7 mouse cellular contexts compared by ENCODE assay signal in the genomic region with DNA sequence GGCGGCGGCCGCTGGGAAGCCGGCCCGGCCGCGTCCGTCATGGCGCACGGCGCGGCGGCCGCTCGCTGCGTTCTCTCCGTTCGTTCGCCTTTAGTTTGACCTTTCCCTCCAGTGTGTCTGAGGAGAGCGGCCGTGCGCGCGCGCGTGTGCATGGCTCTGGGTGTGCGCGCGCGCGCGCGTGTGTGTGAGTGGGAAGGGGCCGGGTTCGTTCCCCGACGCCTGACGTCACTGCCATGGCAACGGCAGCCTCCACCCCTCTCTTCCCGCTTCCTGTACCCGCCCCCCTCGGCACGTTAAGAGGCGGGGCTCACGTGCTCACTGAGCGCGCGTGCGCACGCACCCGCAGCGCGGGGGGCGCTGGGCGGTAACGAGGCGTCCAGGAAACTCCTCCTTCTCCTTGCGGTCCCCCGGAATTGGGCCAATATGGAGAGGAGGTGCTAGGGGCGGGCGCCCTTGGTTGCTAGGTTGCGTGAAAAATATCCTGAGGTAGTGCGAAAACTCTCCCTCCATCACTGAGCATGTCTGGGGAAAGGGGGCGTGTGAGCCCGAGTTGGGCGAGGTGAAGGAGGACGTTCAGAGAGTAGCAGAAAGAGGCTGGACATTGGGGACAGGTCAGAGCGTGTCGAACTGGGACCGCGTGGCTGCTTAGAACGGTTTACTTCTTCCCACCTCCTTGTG.
A peak's percentile ranks its signal among the peaks of the same experiment; 100 is the strongest.
DNase-seq lines count a peak whose midpoint lies in the region; ATAC-seq lines count a peak whose summit lies in the region.

No protein-coding gene starts in this region.

- H3K4me3 ChIP-seq in embryonic facial prominence, embryonic 11.5 days (ENCODE audit: low read depth, low read length) = peak overlapping the region; percentile 83
- H3K4me3 ChIP-seq in limb, embryonic 10.5 days = peak overlapping the region; percentile 85
- H3K4me3 ChIP-seq in midbrain, embryonic 13.5 days (replicated peaks) = peak overlapping the region; percentile 76

- peak; percentile 97 for ATAC-seq in embryonic facial prominence, embryonic 11.5 days (replicated peaks; ENCODE audit: insufficient number of reproducible peaks, low FRiP score, low TSS enrichment, low read depth)
- peak; percentile 84 for ATAC-seq in granulocyte monocyte progenitor cell, adult 5-6 weeks (replicated peaks; ENCODE audit: poor library complexity, severe bottlenecking)
- ATAC-seq in midbrain, embryonic 13.5 days = peak; percentile 98

- H3K27me3 ChIP-seq in embryonic facial prominence, embryonic 11.5 days (ENCODE audit: control insufficient read depth, insufficient read depth, low read length) = no peaks in the 10 kb centered on the region
- no peaks in the 10 kb centered on the region for H3K27me3 ChIP-seq in limb, embryonic 10.5 days (ENCODE audit: low read depth, poor library complexity, severe bottlenecking)
- H3K27me3 ChIP-seq in midbrain, embryonic 13.5 days = no peaks in the 10 kb centered on the region

- no peaks in the 10 kb centered on the region for H3K4me1 ChIP-seq in embryonic facial prominence, embryonic 11.5 days (ENCODE audit: control insufficient read depth, insufficient read depth, low read length)
- peaks cover 11% of the 10 kb centered on the region for H3K4me1 ChIP-seq in limb, embryonic 10.5 days
- H3K4me1 ChIP-seq in midbrain, embryonic 13.5 days (replicated peaks) = peaks cover 16% of the 10 kb centered on the region

- H3K9me3 ChIP-seq in embryonic facial prominence, embryonic 11.5 days (replicated peaks; ENCODE audit: control insufficient read depth, low read length) = no peaks in the 10 kb centered on the region
- no peaks in the 10 kb centered on the region for H3K9me3 ChIP-seq in limb, embryonic 10.5 days (replicated peaks)
- H3K9me3 ChIP-seq in midbrain, embryonic 13.5 days = no peaks in the 10 kb centered on the region

- H3K4me2 ChIP-seq in embryonic facial prominence, embryonic 11.5 days (ENCODE audit: low read depth, low read length) = peak overlapping the region; percentile 76
- H3K4me2 ChIP-seq in midbrain, embryonic 13.5 days (replicated peaks) = peak overlapping the region; percentile 87

- WGBS in embryonic facial prominence, embryonic 11.5 days = 0% methylated on average over 42 of the region's 72 CpGs
- WGBS in limb, embryonic 10.5 days = 3% methylated on average over 72 of the region's 72 CpGs
- WGBS in midbrain, embryonic 13.5 days = under 1% methylated on average over 53 of the region's 72 CpGs

- H3K36me3 ChIP-seq in embryonic facial prominence, embryonic 11.5 days (replicated peaks; ENCODE audit: control insufficient read depth, insufficient read depth, low read depth, low read length) = no peaks in the 10 kb centered on the region
- no peaks in the 10 kb centered on the region for H3K36me3 ChIP-seq in limb, embryonic 10.5 days
- no peaks in the 10 kb centered on the region for H3K36me3 ChIP-seq in midbrain, embryonic 13.5 days

- peak overlapping the region; percentile 76 for H3K27ac ChIP-seq in embryonic facial prominence, embryonic 11.5 days (replicated peaks; ENCODE audit: low read depth, low read length)
- peak overlapping the region; percentile 92 for H3K27ac ChIP-seq in limb, embryonic 10.5 days
- peak overlapping the region; percentile 94 for H3K27ac ChIP-seq in midbrain, embryonic 13.5 days

- DNase-seq in adrenal gland, postnatal 14 days = peak; percentile 100
- peak; percentile 98 for DNase-seq in embryonic facial prominence, embryonic 11.5 days (ENCODE audit: low spot score)
- peak; percentile 99 for DNase-seq in kidney, adult 11 months
- peak; percentile 99 for DNase-seq in limb, embryonic 10.5 days (ENCODE audit: low spot score)
- peak; percentile 94 for DNase-seq in spleen, adult 12 weeks (ENCODE audit: low spot score)

- H3K9ac ChIP-seq in embryonic facial prominence, embryonic 11.5 days (replicated peaks; ENCODE audit: low read length) = peak overlapping the region; percentile 82
- H3K9ac ChIP-seq in midbrain, embryonic 13.5 days (replicated peaks) = peak overlapping the region; percentile 86

Comparison
In these comparisons a context has a peak if more than half of its experiments do, and no peak if none do; other contexts are left out.
1. Peak in every context shown above with its lines: DNase-seq, ATAC-seq, H3K4me3 ChIP-seq and H3K27ac ChIP-seq.